Mouse (Mus musculus) spleen, postnatal 14 days (tissue): Measurements from ENCODE around the gene Itga3.
A peak's percentile ranks its signal among the peaks of the same experiment; 100 is the strongest.
"Not testable (repeated sequence)": the region's sequence is repeated elsewhere in the genome, so short reads cannot be mapped to it uniquely, and the experiment has no call there.

ENCODE experiments used
- DNase-seq, 2 experiments: peaks; one replicate each; pipeline ENCODE4 v3.0.0; 2021 to 2022; ENCODE audit warnings: low spot score in 2 of 2

Gene Itga3

DNA sequence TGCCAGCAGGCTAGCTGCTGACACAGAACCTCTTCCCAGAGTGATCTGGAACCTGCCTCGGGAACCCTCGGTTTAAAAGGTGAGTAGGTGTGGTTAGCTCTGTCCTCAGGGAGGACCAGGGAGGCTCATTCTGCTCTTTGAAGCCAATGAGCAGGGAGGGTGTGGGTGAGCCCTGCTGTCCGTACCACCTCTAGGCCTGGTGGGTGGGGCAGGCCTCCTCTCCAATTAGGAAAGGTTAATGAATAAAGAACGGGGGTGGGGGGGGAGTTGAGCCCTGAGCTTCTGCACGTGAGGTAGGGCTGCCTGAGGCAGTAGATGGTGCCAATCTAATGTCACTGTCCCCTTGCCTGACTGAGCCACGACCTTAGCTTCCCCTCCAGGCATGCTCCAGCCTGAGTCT, 43.7 kb downstream of the Itga3 start:
- no peak for DNase-seq

- no peak for DNase-seq
Measured at GRCm38 (mm10) chr11:95027850-95028470, 48.6 kb downstream of the Itga3 start.

GRCm38 (mm10) chr11:95026849-95027248, 49.8 kb downstream of the Itga3 start:
- DNase-seq = no peak

- DNase-seq = no peak
Measured at GRCm38 (mm10) chr11:95026090-95026542, 50.5 kb downstream of the Itga3 start.

- DNase-seq = no peak
Measured at GRCm38 (mm10) chr11:95025227-95026012, 51.2 kb downstream of the Itga3 start.

- DNase-seq = no peak
Measured at GRCm38 (mm10) chr11:95024439-95025184, 52.0 kb downstream of the Itga3 start.

DNA sequence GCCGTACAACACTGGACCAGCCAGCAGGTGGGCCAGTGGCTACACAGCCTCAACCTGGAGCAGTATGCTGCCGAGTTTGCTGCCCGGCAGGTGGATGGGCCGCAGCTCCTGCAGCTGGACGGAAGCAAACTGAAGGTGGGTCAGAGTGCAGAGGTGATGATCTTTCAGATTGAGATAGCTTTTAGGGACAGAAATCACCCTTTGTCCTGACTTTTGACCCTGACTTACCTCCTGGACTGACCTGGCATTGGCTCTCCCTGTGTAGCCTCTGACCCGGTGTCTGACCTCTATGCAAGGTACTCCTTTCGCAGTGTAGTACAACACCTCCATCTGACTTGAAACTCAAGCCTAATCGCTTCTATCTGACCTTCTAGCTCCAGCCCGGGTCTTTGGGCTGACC, 53.1 kb downstream of the Itga3 start:
- DNase-seq = no peak

- no peak for DNase-seq
Measured at GRCm38 (mm10) chr11:95022237-95022992, 54.2 kb downstream of the Itga3 start.

GRCm38 (mm10) chr11:95015484-95015883, 61.1 kb downstream of the Itga3 start:
- DNase-seq = no peak

DNA sequence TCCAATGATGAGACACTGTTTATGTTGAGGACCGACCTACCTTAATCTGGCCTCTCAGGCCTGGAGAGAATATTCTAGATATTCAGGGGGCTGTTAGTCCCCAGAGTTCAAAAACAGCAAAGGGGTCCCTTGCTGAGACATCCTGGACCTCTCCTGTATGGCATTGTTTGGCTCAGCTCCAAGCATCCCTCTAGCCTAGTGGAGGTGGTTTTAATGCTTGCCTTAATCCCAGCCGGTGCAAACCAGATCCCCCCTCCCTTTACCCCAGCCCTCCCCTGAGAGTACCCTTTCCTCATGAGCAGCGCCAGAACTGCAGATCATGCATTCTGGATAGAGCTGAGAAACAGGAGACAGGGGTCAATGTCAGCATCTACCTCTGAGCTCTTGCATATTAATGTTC, 64.1 kb downstream of the Itga3 start:
- DNase-seq = no peak

DNA sequence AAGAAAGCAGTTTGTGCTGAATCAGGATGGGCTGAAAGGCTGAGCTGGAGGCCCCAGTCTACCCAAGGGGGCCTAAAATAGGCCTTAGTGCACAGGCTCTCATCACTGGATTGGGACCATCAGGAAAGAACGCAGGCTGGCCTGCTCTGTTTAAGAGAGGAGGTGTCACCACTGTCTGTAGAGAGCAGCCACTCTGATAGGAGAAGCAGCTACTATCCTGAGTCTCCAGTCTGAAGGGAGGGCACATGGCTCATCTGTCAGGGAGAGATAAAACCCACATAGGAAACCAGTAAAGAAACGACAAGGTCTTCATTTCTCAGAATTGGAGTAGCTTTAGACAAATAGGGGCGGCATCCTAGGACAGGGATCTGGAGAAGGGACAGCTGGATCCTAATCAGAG, 64.5 kb downstream of the Itga3 start:
- DNase-seq = peak; percentile 57 to 61

DNA sequence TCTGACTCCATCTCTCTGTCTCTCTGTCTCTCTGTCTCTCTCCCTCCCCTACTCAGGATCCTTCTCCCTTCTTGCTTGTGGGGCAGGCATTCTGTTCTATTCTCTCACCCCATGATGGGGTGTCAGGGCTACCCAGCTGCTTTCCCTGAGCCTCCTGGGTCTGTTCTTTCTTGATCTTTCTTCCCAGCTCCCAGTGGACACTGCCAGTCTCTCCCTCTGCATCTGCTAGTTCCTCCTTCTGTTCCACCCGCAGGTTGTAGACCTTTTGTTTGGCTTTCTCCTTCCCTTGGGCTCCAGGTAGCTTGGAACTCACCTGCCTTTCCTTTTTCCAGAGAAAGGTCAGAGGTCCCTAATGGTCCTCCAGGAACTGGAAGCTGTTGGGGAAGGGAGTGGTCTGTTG, 65.2 kb downstream of the Itga3 start:
- no peak for DNase-seq

DNA sequence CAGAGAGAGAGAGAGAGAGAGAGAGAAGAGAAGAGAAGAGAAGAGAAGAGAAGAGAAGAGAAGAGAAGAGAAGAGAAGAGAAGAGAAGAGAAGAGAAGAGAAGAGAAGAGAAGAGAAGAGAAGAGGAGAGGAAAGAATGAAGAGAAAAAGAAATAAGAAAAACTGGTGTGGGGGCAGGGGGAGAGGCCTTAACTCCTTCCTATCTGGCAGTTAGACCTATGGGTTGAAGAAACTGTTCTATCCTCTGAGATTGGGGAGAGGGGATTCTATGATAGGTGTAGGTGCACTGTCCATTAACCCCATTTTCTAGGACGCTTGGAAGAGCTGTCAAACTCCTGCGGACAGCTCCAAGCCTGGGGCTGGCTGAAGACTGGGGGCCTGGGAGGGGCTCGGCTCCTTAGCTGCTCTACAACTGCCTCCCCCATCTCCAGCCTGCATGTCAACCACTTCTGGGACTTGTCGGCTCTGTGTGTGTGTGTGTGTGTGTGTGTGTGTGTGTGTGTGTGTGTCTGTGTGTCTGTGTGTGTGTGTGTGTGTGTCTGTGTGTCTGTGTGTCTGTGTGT, 65.7 kb downstream of the Itga3 start:
- not testable (repeated sequence) for DNase-seq

- no peak for DNase-seq
Measured at GRCm38 (mm10) chr11:95010141-95010739, 66.4 kb downstream of the Itga3 start.

GRCm38 (mm10) chr11:95009629-95010014, 67.0 kb downstream of the Itga3 start, which contains the start of gene Samd14:
Gene Samd14 (plus strand): TSS chr11:95009879.
- DNase-seq = no peak

GRCm38 (mm10) chr11:95008661-95009628, 67.7 kb downstream of the Itga3 start:
- no peak for DNase-seq

- no peak for DNase-seq
Measured at GRCm38 (mm10) chr11:95007418-95007817, 69.2 kb downstream of the Itga3 start.

DNA sequence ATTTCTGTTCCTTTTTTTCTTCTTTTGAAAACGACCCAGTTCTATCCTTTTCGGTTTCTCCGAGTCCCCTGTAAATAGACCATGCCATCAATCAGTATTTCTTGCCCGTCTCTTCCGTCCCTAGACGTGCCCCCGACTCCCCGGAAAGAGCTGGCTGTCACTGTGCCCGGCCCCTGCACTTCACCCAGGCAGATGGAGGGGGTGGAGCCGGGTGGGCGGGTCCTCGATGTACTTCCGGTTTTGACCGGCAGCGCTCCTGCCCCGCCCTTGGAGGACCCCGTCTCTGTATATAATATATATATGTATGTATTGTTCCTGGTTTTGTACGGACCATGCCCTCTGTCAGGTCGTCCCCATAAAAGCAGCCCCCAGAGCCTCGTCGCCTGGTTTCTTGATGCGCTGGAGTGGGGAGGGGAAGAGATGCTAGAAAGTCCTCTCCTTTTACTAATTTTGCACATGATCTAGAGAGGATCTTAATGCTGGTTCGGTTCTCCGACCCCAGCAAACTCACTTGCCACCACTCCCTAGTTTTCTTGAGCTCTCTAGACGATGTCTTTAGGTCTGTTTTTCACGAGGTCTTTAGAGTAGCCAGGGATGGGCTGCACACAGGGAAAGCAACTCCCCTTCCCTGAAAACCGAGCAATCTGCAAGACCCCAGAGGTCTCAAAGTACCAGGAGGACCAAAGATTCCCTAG, 69.9 kb downstream of the Itga3 start:
- DNase-seq = peak; percentile 72 to 78

DNA sequence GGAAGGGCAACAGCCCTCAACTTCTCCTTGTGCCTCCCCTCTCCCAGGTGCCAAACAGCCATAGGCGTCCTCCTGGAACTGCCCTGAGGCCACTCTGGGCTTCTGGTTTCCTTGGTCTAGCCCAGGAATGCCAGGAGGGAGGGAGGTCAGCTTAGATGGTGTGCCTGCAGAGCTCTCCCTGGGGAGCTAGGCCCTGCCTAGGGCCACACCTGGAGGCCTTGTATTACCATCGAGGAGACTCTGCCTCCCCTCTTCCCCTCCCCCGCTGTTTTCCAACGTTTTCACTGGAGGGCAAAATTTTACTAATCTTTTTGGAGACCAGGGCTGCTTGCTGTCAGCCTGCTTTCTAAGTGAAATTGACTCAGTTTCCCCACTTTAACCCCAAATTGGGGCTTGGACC, 70.6 kb downstream of the Itga3 start:
- no peak for DNase-seq

DNA sequence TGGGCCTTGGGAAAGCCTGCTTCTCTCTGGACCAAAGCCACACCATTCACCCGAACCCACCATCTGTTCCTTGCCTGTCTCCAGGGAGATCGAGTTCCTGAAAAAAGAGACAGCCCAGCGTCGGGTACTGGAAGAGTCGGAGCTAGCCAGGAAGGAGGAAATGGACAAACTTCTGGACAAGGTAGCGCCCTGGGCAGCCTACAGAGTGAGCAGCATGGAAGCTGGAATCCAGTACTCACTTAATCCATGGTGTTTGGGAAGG, 71.7 kb downstream of the Itga3 start:
- DNase-seq = no peak
